Mouse (Mus musculus) adrenal gland (tissue): Measurements from ENCODE around the gene Slc12a6.

Experiments
- intact Hi-C: fragments of 180-260 bp; cut with DNase I; formaldehyde crosslinking; loops from one replicate; pipeline ENCODE4 v1.15.1; 2025

Gene Slc12a6

DNA sequence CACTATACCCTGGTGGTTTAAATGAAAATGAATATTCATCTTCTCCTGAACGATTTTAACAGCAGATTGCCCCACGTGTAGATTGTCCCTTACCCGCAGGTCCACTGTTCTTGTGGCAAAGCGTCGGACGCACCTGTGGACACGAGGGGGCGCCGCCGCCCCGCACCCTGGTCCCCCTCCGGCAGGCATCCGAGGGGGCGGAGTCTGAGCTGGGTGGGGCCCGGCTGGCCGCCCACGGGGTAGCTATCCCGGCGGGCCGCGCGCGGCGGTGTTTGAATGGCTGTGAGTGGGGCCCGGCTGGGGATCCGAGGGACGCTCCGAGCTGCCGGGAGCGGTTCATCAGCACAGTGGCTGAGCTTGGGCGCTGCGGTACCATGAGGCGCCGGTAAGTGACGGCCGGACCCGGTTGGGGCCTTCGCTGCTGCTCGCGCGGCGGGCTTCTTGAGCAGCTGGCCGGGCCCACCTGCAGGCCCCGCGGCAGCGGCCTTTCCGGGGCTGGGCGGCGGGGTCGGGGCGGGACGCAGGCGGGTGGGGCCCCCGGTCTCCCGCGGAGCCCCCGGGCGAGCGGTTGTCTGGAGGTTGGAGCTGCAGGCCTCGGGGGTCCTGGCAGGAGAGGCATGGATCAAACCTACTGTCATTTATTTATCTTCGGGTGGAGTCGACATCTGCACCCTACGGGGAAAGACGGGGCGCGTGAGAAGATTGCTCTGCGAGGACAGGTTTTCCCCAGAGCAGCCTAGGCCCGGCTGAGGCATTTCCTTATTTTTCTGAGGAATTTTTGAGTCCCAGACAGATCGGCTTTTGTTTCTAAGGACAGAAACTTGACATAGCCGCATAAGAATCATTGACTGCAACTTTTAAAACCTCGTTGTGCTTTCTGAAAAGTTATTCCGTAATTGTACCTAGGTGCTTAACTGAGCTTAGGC is 113.6 kb downstream of the Slc12a6 start, which contains the start of gene Katnbl1:
Katnbl1 (plus strand) TSS at position 239 of the 926 bp plus-strand sequence.
- intact Hi-C loops = loop anchor here (2.0 to 5.0 kb wide), 2 partner anchors 78 to 102 kb away; partner anchors contain the start of gene Chrm5

GRCm38 (mm10) chr2:112380131-112380530 is 114.5 kb downstream of the Slc12a6 start:
- intact Hi-C loops = no loop called here

GRCm38 (mm10) chr2:112381219-112381618 is 115.6 kb downstream of the Slc12a6 start:
- intact Hi-C loops = no loop called here

DNA sequence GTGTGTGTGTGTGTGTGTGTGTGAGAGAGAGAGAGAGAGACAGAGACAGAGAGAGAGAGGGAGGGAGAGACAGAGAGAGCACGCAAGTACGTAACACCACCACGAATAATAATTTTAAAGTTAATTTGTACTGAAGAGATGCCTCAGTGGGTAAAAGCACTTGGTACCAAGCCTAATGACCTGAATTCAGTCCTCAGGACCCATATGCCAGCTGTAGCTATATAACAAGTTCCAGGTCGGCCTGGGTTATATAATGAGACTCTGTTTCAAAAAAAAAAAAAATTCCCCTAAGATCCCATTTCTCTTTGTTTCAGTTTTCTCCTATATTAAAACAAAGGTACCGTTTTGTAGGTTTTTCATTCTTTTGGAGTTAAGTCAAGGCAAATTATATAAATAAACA is 125.2 kb downstream of the Slc12a6 start:
- intact Hi-C loops = no loop called here

GRCm38 (mm10) chr2:112391346-112392000 is 125.8 kb downstream of the Slc12a6 start:
- intact Hi-C loops = no loop called here

- intact Hi-C loops = no loop called here
These were observed 127.1 kb downstream of the Slc12a6 start for GRCm38 (mm10) chr2:112392689-112393088.

DNA sequence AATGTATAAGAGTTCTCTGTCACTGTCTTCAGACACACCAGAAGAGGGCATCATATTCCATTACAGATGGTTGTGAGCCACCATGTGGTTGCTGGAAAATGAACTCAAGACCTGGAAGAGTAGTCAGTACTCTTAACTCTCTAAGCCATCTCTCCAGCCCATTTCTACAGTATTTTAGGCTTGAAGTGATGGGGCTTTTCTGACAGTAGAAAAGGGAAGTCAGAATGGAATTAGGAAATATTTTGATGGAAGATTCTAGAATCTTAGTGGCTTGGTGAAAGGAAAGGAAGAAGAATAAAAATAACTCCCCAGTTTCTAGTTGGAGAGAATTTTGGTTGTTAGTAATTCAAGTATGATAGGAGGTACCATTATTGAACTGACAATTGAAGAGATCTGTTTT is 128.3 kb downstream of the Slc12a6 start:
- intact Hi-C loops = no loop called here

- intact Hi-C loops = no loop called here
These were observed 131.0 kb downstream of the Slc12a6 start for GRCm38 (mm10) chr2:112396649-112397048.

DNA sequence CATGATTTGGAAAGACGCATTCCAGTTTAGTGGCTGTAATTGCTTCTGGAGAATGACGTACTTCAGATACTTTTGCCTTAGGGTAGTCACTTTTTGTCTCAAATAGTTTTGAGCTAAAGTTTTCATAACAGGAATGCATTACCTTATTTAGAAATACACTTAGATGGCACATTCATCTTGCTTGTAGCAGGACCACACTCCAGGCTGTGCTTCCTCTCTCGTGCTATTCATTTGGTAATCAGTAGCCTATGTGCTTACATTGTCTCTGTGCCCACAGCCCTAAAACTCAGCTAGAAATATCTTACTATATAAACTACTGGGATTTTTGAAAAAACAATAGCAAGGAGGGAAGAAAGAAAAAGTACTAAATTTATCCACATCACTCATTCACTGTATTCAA is 141.4 kb downstream of the Slc12a6 start:
- intact Hi-C loops = no loop called here
